Mouse (Mus musculus): ENCODE measurements around the gene Otub1.

GRCm38 (mm10) chr19:7180756-7181405, 25.2 kb downstream of the Otub1 start:
- TF ChIP-seq ZC3H11A (IDR thresholded peaks at IDR 0.05; ENCODE audit: borderline replicate concordance, low read depth, low read length) = no peak
- no peak for TF ChIP-seq MAFK (IDR thresholded peaks at IDR 0.05; ENCODE audit: insufficient read depth, low read depth, low read length)
- no peak for TF ChIP-seq HCFC1 (IDR thresholded peaks at IDR 0.05; ENCODE audit: borderline replicate concordance, insufficient read depth, low read length)
- no peak for TF ChIP-seq ZNF384 (IDR thresholded peaks at IDR 0.05; ENCODE audit: low read depth, low read length)
- no peak for TF ChIP-seq CHD2 (IDR thresholded peaks at IDR 0.05; ENCODE audit: low read depth, low read length)
